Mouse (Mus musculus): ENCODE results near the gene A730071L15Rik. TPM values are rescaled to one million over a fixed set of nuclear protein-coding genes. Genes with fewer than 3 reads are reported as not detected.

Gene A730071L15Rik
- total RNA-seq (2021): under 1 TPM in 1 of 2 experiments, not detected in 1; 0.56 TPM
- long read RNA-seq, experiment 1: 0 reads
- long read RNA-seq, experiment 2: 0 reads

- intact Hi-C loops (cut with DNase I): loop anchor here (2.0 kb wide), 1 partner anchor 67 kb away; the partner anchor contains the start of gene Ddx56
- no peak for DNase-seq (ENCODE audit: extremely low spot score in 1 of 2, low spot score in 2 of 2)
- H3K4me3 ChIP-seq: peak within 1 kb of the TSS; percentile 99
- TF ChIP-seq CTCF (IDR thresholded peaks at IDR 0.05): no peak
- H3K27ac ChIP-seq: peak within 1 kb of the TSS; percentile 100
These were observed at the start of gene A730071L15Rik for GRCm38 (mm10) chr11:6199410-6200086. Gene A730071L15Rik (plus strand): TSS chr11:6200029.

GRCm38 (mm10) chr11:6152864-6153263, 47.0 kb upstream of the A730071L15Rik start:
- DNase-seq (ENCODE audit: extremely low spot score in 1 of 2, low spot score in 2 of 2): no peak
- Histone ChIP-seq H3K27ac (no peak overlapping the region), H3K4me3 (no peak overlapping the region)
- intact Hi-C loops (cut with DNase I): no loop called here
- no peak for TF ChIP-seq CTCF (IDR thresholded peaks at IDR 0.05)

DNA sequence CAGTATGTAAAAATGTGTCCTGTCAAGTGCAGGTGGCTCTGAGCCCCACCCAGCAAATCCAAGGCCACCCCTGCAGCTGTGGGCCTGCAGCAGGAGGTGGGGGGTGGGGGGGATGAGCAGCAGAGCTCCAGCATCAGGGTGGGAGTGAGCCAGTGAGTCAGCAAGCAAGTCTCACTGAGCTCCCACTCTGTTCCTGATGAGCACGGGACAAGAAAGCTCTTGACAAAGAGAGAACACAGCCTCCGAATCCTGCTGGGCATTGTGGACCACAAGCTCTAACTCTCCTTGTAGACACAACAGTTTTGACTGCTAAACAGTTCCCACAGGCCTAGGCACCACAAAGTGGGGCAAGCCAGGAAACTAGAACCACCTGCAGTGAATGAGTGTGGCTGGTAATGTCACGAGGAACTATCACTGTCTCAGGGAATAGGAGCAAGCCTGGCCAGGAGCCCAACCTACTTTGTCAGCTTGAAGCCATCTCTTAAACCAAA, 45.6 kb upstream of the A730071L15Rik start:
- no peak overlapping the region for H3K4me3 ChIP-seq
- peak; percentile 52 to 60 for DNase-seq (ENCODE audit: extremely low spot score in 1 of 2, low spot score in 2 of 2)
- intact Hi-C loops (cut with DNase I): loop anchor here (1.0 kb wide), 1 partner anchor 34 kb away; no protein-coding TSS in a partner anchor
- no peak for TF ChIP-seq CTCF (IDR thresholded peaks at IDR 0.05)
- H3K27ac ChIP-seq: peak overlapping the region; percentile 82

- DNase-seq (ENCODE audit: extremely low spot score in 1 of 2, low spot score in 2 of 2): no peak
- Histone ChIP-seq H3K4me3 (no peak overlapping the region), H3K27ac (no peak overlapping the region)
- no peak for TF ChIP-seq CTCF (IDR thresholded peaks at IDR 0.05)
- intact Hi-C loops (cut with DNase I): no loop called here
These were observed 43.2 kb upstream of the A730071L15Rik start for GRCm38 (mm10) chr11:6156651-6157050.

- no peak for TF ChIP-seq CTCF (IDR thresholded peaks at IDR 0.05)
- no peak overlapping the region for H3K27ac ChIP-seq
- intact Hi-C loops (cut with DNase I): no loop called here
- H3K4me3 ChIP-seq: no peak overlapping the region
- DNase-seq (ENCODE audit: extremely low spot score in 1 of 2, low spot score in 2 of 2): no peak
These were observed 42.7 kb upstream of the A730071L15Rik start for GRCm38 (mm10) chr11:6157119-6157518.

- no peak for DNase-seq (ENCODE audit: extremely low spot score in 1 of 2, low spot score in 2 of 2)
- intact Hi-C loops (cut with DNase I): no loop called here
- Histone ChIP-seq H3K27ac (no peak overlapping the region), H3K4me3 (no peak overlapping the region)
- no peak for TF ChIP-seq CTCF (IDR thresholded peaks at IDR 0.05)
These were observed 41.3 kb upstream of the A730071L15Rik start for GRCm38 (mm10) chr11:6158515-6158914.

DNA sequence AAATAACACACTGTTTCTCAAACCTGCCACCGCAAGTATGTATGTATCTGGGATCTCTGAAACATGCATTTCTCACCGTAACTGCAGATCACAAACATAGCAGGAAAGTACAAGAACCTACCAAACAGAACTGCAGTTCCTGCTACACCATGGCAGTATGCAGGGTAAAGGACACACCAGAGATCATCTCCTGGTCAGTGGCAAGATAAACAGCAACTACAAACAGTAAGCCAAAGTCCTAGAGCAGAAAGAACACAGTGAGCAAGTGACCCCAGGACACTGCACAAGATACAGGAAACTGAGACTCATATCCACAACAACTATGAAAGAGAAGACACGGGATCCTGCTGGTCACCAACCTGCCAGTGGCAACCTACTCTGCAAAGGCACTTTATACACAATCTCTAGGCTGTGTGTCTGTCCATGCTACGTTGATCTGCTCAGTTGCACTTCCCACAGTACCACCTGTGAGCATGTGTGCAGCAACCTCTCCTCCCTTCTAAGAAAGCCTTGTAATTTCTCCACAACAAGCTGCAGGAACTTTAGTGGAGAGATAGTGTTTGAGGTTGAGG, 40.0 kb upstream of the A730071L15Rik start:
- intact Hi-C loops (cut with DNase I): no loop called here
- no peak overlapping the region for H3K4me3 ChIP-seq
- peak overlapping the region; percentile 37 for H3K27ac ChIP-seq
- DNase-seq (ENCODE audit: extremely low spot score in 1 of 2, low spot score in 2 of 2): no peak
- no peak for TF ChIP-seq CTCF (IDR thresholded peaks at IDR 0.05)

DNA sequence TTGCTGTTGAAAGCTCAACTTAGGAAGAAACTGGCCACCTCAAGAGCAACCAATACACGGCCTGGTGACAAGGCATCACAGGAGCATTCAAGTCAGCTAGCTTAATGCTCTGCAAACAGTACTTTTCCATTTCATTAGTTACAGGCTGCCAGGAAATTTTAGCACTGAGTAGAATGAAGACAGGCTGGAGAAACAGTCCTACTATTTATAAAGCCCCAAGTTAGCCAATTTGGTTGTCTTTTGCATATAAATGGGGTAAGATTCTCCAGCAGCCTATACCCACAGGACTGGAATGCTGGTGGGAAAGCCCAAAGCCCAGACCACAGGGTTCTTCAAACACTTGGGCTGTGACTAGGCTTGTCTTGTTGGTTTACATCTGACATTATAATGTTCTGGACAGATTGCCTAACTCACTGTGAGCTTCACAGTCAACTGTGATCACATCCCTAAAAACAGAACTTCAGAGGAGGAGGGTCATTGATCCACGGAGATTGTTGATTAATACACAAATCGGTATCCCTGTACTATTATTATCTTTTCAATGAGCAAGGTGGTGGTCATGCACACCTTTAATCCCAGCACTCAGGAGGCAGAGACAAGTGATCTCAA, 39.1 kb upstream of the A730071L15Rik start:
- Histone ChIP-seq H3K27ac (peak overlapping the region; percentile 37), H3K4me3 (no peak overlapping the region)
- no peak for TF ChIP-seq CTCF (IDR thresholded peaks at IDR 0.05)
- DNase-seq (ENCODE audit: extremely low spot score in 1 of 2, low spot score in 2 of 2): no peak
- intact Hi-C loops (cut with DNase I): no loop called here

DNA sequence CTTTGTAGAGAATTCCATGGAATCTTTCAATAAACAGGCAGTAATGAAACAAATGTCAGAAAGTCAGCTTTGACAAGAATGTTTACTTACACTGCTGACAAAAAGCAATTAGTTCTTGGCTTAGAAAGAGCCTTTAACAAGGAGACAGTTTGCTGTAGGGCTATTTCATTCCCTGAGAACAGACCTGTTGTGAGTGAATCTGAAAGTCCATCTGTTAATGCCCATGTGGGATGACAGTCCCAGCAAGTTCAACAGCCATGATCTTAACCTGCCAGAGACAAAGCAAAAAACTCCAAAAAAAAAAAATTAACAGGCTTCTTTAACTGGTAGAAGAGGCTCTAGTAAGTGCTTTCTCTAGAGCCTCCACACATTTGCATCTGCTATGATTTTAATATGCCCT, 38.3 kb upstream of the A730071L15Rik start:
- DNase-seq (ENCODE audit: extremely low spot score in 1 of 2, low spot score in 2 of 2): no peak
- no peak for TF ChIP-seq CTCF (IDR thresholded peaks at IDR 0.05)
- no peak overlapping the region for H3K27ac ChIP-seq
- H3K4me3 ChIP-seq: no peak overlapping the region
- intact Hi-C loops (cut with DNase I): no loop called here

- no peak overlapping the region for H3K27ac ChIP-seq
These were observed 36.8 kb upstream of the A730071L15Rik start for GRCm38 (mm10) chr11:6163062-6163461.

DNA sequence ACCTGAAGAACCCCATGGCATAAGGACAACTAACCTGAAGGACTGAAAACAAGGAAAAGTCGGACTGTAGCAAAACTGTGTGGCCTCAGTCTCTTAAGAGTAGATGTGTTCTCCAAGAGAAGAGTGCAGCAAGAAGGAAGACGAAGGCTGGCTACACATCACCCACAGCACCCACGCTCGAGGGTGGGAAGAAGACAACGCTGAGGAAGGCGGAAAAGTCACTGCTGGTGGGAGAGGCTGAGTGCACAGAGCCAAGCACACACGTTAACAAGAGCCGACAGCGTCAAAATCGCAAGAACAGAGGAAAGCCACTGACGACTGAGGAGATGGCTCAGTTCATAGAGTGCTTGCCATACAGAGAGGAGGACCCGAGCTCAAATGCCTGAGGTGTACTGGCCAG, 36.1 kb upstream of the A730071L15Rik start:
- H3K27ac ChIP-seq: no peak overlapping the region
- no peak for TF ChIP-seq CTCF (IDR thresholded peaks at IDR 0.05)
- H3K4me3 ChIP-seq: no peak overlapping the region
- DNase-seq (ENCODE audit: extremely low spot score in 1 of 2, low spot score in 2 of 2): no peak
- intact Hi-C loops (cut with DNase I): no loop called here

More at GRCm38 (mm10) chr11:6163062-6163461, 36.8 kb upstream of the A730071L15Rik start:
- no peak for TF ChIP-seq CTCF (IDR thresholded peaks at IDR 0.05)
- intact Hi-C loops (cut with DNase I): no loop called here
- DNase-seq (ENCODE audit: extremely low spot score in 1 of 2, low spot score in 2 of 2): no peak
- no peak overlapping the region for H3K4me3 ChIP-seq

DNA sequence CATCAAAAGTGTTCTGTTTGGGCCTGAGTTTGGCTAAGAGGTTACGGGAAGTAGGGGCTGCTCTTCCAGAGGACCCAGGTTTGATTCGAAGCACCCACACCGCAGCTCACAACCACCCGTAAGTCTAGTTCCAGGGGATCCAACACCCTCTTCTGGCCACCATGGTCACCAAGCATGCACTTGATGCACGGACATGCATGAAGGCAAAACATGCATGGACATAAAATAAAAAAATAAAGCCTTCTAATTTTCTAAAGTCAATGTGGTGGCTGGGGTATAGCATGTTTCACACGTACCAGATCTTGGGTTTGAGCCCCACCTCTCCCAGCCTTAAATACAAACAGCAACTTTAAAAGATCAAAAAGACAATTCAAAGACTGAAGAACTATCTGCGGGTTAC, 35.0 kb upstream of the A730071L15Rik start:
- intact Hi-C loops (cut with DNase I): no loop called here
- TF ChIP-seq CTCF (IDR thresholded peaks at IDR 0.05): no peak
- no peak overlapping the region for H3K4me3 ChIP-seq
- no peak for DNase-seq (ENCODE audit: extremely low spot score in 1 of 2, low spot score in 2 of 2)
- no peak overlapping the region for H3K27ac ChIP-seq
